Comparison of ENCODE assay signal across 15 mouse cellular contexts in the genomic region with DNA sequence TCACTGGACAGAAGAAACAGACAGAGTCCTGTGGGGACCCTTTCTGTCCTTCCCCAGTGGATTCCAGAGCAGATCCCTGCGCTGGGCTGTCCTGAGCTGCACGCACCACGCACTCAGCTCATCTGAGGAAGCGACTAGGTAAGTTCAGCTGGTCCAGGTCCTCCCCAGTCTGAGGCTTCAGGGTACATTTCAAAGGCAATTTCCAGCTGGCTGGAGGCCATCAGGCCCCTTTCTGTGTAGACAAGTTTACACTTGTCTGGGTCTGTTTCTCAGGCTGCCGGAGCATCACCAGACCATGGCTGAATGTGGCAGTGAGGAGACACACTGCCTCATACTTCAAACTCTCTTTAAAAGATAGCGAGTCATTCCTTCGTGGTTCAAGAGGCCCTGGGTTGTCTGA. TPM values are rescaled to one million over a fixed set of nuclear protein-coding genes. Genes with fewer than 3 reads are reported as not detected.
DNase-seq lines count a peak whose midpoint lies in the region; ATAC-seq and TF ChIP-seq lines count a peak whose summit lies in the region.
"Had no signal": no experiment of that assay in that cellular context is flagged by ENCODE, and none has a peak within 500 bp of the region (broad histone marks: within the 10 kb centered on the region; RNA-seq: fewer than 3 reads in every experiment).

No protein-coding gene starts in this region.

- H3K36me3 ChIP-seq in heart, embryonic 10.5 days: no peaks in the 10 kb centered on the region
- H3K36me3 ChIP-seq in kidney, embryonic 14.5 days (ENCODE audit: control insufficient read depth, insufficient read depth, low read length): no peaks in the 10 kb centered on the region
- H3K36me3 ChIP-seq in embryonic facial prominence, embryonic 10.5 days (replicated peaks): no peaks in the 10 kb centered on the region
- no peaks in the 10 kb centered on the region for H3K36me3 ChIP-seq in limb, embryonic 10.5 days
- no peaks in the 10 kb centered on the region for H3K36me3 ChIP-seq in lung, postnatal 0 days (ENCODE audit: insufficient read depth, low read length)
- H3K36me3 ChIP-seq: hindbrain, embryonic 13.5 days had no signal

- TF ChIP-seq EP300 in lung, postnatal 0 days (IDR thresholded peaks at IDR 0.05): no peak

- H3K4me1 ChIP-seq in heart, embryonic 10.5 days: peaks cover 31% of the 10 kb centered on the region
- peaks cover 1% of the 10 kb centered on the region; the same call in 1 of the 2 replicates for H3K4me1 ChIP-seq in kidney, embryonic 14.5 days (ENCODE audit: control insufficient read depth, insufficient read depth, low read length)
- peaks cover 33% of the 10 kb centered on the region for H3K4me1 ChIP-seq in embryonic facial prominence, embryonic 10.5 days
- peaks cover 40% of the 10 kb centered on the region for H3K4me1 ChIP-seq in limb, embryonic 10.5 days
- no peaks in the 10 kb centered on the region for H3K4me1 ChIP-seq in lung, postnatal 0 days (ENCODE audit: insufficient read depth, low read depth, low read length)

- ATAC-seq in kidney, embryonic 14.5 days (ENCODE audit: low FRiP score, low TSS enrichment): no peak
- ATAC-seq in lung, postnatal 0 days: no peak
- ATAC-seq: inflammation-experienced regulatory T-cells, adult 6 months had no signal

- intact Hi-C loops in heart, postnatal 25 days (cut with DNase I): no loop called here

- no peak overlapping the region for H3K4me2 ChIP-seq in kidney, embryonic 14.5 days (replicated peaks; ENCODE audit: low read depth, low read length)
- no peak overlapping the region for H3K4me2 ChIP-seq in lung, postnatal 0 days (replicated peaks; ENCODE audit: low read depth, low read length)
- H3K4me2 ChIP-seq: hindbrain, embryonic 13.5 days had no signal

- H3K4me3 ChIP-seq in heart, embryonic 10.5 days: no peak overlapping the region
- no peak overlapping the region for H3K4me3 ChIP-seq in kidney, embryonic 14.5 days (ENCODE audit: low read length)
- no peak overlapping the region for H3K4me3 ChIP-seq in embryonic facial prominence, embryonic 10.5 days
- H3K4me3 ChIP-seq in limb, embryonic 10.5 days: no peak overlapping the region
- no peak overlapping the region for H3K4me3 ChIP-seq in lung, postnatal 0 days (ENCODE audit: low read depth, low read length)
- H3K4me3 ChIP-seq: hindbrain, embryonic 13.5 days had no signal

- H3K27ac ChIP-seq in heart, embryonic 10.5 days: peak overlapping the region; percentile 67
- no peak overlapping the region for H3K27ac ChIP-seq in kidney, embryonic 14.5 days (ENCODE audit: low read depth, low read length)
- peak overlapping the region; percentile 30; the same call in 1 of the 2 replicates for H3K27ac ChIP-seq in embryonic facial prominence, embryonic 10.5 days (replicated peaks)
- H3K27ac ChIP-seq in limb, embryonic 10.5 days: peak overlapping the region; percentile 22; the same call in 1 of the 2 replicates
- H3K27ac ChIP-seq in lung, postnatal 0 days (ENCODE audit: low read length): no peak overlapping the region
- H3K27ac ChIP-seq: hindbrain, embryonic 13.5 days; macrophage had no signal

- 0 out of 2 replicates have a peak overlapping the region, but pooled peaks have one; percentile 7 for H3K9ac ChIP-seq in kidney, embryonic 14.5 days (ENCODE audit: low read depth, low read length)
- no peak overlapping the region for H3K9ac ChIP-seq in lung, postnatal 0 days (replicated peaks; ENCODE audit: low read depth)
- H3K9ac ChIP-seq: hindbrain, embryonic 13.5 days had no signal

- whole genome bisulfite sequencing in heart, embryonic 10.5 days: 62% methylated on average over 7 of the region's 7 CpGs
- WGBS in kidney, embryonic 14.5 days: 67% methylated on average over 7 of the region's 7 CpGs
- 84% methylated on average over 7 of the region's 7 CpGs for WGBS in embryonic facial prominence, embryonic 10.5 days
- WGBS in limb, embryonic 10.5 days: 76% methylated on average over 7 of the region's 7 CpGs
- WGBS in lung, postnatal 0 days: 61% methylated on average over 7 of the region's 7 CpGs

- no peak for TF ChIP-seq CTCF in lung, postnatal 0 days (IDR thresholded peaks at IDR 0.05)

- no peaks in the 10 kb centered on the region for H3K9me3 ChIP-seq in heart, embryonic 10.5 days
- H3K9me3 ChIP-seq in kidney, embryonic 14.5 days (ENCODE audit: control insufficient read depth, low read length): no peaks in the 10 kb centered on the region
- H3K9me3 ChIP-seq in embryonic facial prominence, embryonic 10.5 days: no peaks in the 10 kb centered on the region
- no peaks in the 10 kb centered on the region for H3K9me3 ChIP-seq in limb, embryonic 10.5 days (replicated peaks)
- no peaks in the 10 kb centered on the region for H3K9me3 ChIP-seq in lung, postnatal 0 days (ENCODE audit: low read length)
- H3K9me3 ChIP-seq: hindbrain, embryonic 13.5 days had no signal

- no peak for DNase-seq in heart, embryonic 10.5 days (ENCODE audit: low spot score)
- DNase-seq in heart, postnatal 25 days (ENCODE audit: low spot score): no peak
- DNase-seq in kidney, postnatal 25 days: no peak
- DNase-seq in embryonic facial prominence, embryonic 10.5 days (ENCODE audit: low spot score): peak; percentile 25
- DNase-seq in limb, embryonic 10.5 days (ENCODE audit: low spot score): no peak
- no peak for DNase-seq in lung, postnatal 0 days (ENCODE audit: low spot score)
- DNase-seq: gastrocnemius, postnatal 25 days; heart, postnatal 10 days; kidney, adult 8-10 months; left cerebral cortex, postnatal 4 days; thymus, postnatal 36 days had no signal

- H3K27me3 ChIP-seq in heart, embryonic 10.5 days (ENCODE audit: insufficient read depth, poor library complexity, severe bottlenecking): no peaks in the 10 kb centered on the region
- H3K27me3 ChIP-seq in kidney, embryonic 14.5 days (ENCODE audit: control insufficient read depth, insufficient read depth, low read length): no peaks in the 10 kb centered on the region
- peaks cover 5% of the 10 kb centered on the region; the same call in 1 of the 2 replicates for H3K27me3 ChIP-seq in embryonic facial prominence, embryonic 10.5 days (replicated peaks; ENCODE audit: low read depth, poor library complexity, severe bottlenecking)
- H3K27me3 ChIP-seq in limb, embryonic 10.5 days (ENCODE audit: low read depth, poor library complexity, severe bottlenecking): peaks cover 8% of the 10 kb centered on the region; the same call in 1 of the 2 replicates
- no peaks in the 10 kb centered on the region for H3K27me3 ChIP-seq in lung, postnatal 0 days (replicated peaks; ENCODE audit: insufficient read depth, low read length)
- H3K27me3 ChIP-seq: hindbrain, embryonic 13.5 days had no signal

RNA-seq across cellular contexts. Expression of gene Chmp4b, which starts 55.8 kb away (rescaled TPM):
- 13.5 and 17.4 TPM in 2 replicates for polyA plus RNA-seq in heart, embryonic 10.5 days (2016; fragmentation: Nextera tagmentation; extraction: Ambion mirVana)
- total RNA-seq in heart, postnatal 25 days (2021): 100 to 1,000 TPM; 112 TPM
- polyA plus RNA-seq in kidney, embryonic 14.5 days (2014; fragmentation: Nextera tagmentation; extraction: Ambion mirVana): 13.9 and 19.5 TPM in 2 replicates
- polyA plus RNA-seq in embryonic facial prominence, embryonic 10.5 days (2016; fragmentation: Nextera tagmentation; extraction: Ambion mirVana): 12.8 and 14.7 TPM in 2 replicates
- polyA plus RNA-seq in limb, embryonic 10.5 days (2016; fragmentation: Nextera tagmentation; extraction: Ambion mirVana): 13.6 and 14.6 TPM in 2 replicates
- 33.1 and 33.7 TPM in 2 replicates for polyA plus RNA-seq in lung, postnatal 0 days (2015; fragmentation: Nextera tagmentation; extraction: Ambion mirVana)

Comparison
In these comparisons a context has a peak if more than half of its experiments do, and no peak if none do; other contexts are left out.
1. H3K27ac ChIP-seq: peak in heart, embryonic 10.5 days (single experiment), embryonic facial prominence, embryonic 10.5 days (single experiment) and limb, embryonic 10.5 days (single experiment); none in kidney, embryonic 14.5 days (single experiment) and lung, postnatal 0 days (single experiment).